Mouse (Mus musculus): ENCODE results near the gene Grb2. TPM values are rescaled to one million over a fixed set of nuclear protein-coding genes. Genes with fewer than 3 reads are reported as not detected.

Gene Grb2
- polyA plus RNA-seq, 1 experiment from 2014 or later: 137 TPM

DNA sequence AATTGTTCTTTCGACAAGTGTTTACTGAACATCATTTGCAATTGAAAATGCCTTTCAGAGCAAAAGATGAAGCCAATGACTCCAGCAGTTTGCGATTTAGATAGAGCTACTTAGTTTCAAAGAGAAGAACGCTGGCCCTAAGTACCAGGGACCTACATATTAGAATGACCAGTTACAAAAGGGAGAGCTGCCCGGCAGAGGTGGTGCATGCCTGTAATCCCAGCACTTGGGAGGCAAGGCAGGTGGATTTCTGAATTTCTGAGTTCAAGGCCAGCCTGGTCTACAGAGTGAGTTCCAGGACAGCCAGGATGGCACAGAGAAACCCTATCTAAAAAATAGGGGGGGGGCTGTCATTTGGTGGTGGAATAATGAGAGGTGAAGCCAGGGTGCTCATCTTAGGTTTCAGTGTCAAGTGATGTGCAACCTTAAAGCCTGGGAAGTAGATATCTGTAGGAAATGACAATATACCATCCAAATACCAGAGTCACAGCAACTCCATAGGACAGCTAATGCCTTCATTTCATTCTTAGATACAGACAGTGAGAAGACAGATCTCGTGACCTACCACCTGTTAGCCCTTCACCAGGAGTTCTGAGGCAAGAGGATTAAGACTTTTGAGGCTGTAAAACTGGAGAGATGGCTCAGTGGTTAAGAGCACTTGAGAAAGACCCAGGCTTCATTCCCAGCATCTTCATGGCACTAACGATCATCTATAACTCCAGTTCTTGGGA lies 1.6 kb upstream of the Grb2 start:
- Histone ChIP-seq H3K27ac (replicated peaks) (no peak overlapping the region), H3K36me3 (no peaks in the 10 kb centered on the region), H3K4me3 (peak overlapping the region; percentile 97; the same call in 1 of the 2 replicates), H3K4me1 (peaks cover 26% of the 10 kb centered on the region), H3K27me3 (no peaks in the 10 kb centered on the region), H3K9me3 (no peaks in the 10 kb centered on the region), H3K9ac (replicated peaks) (peak overlapping the region; percentile 98), H3K4me2 (replicated peaks) (peak overlapping the region; percentile 83)
- WGBS: 47% methylated on average over 6 of the region's 6 CpGs
- ATAC-seq (ENCODE audit: low FRiP score, low read depth): no peak

- peak overlapping the region; percentile 96 for H3K27ac ChIP-seq (replicated peaks)
- peak; percentile 64; the same call in 1 of the 2 replicates for ATAC-seq (ENCODE audit: low FRiP score, low read depth)
- WGBS: under 1% methylated on average over 14 of the region's 23 CpGs
- H3K36me3 ChIP-seq: no peaks in the 10 kb centered on the region
- H3K27me3 ChIP-seq: no peaks in the 10 kb centered on the region
- H3K4me1 ChIP-seq: peaks cover 26% of the 10 kb centered on the region
- peak overlapping the region; percentile 97 for H3K4me3 ChIP-seq
- no peaks in the 10 kb centered on the region for H3K9me3 ChIP-seq
- H3K4me2 ChIP-seq (replicated peaks): peak overlapping the region; percentile 83
- H3K9ac ChIP-seq (replicated peaks): peak overlapping the region; percentile 98
Observed at GRCm38 (mm10) chr11:115708956-115709828, 795 bp upstream of the Grb2 start.

GRCm38 (mm10) chr11:115707313-115708208 lies 836 bp downstream of the Grb2 start:
- WGBS: under 1% methylated on average over 43 of the region's 44 CpGs
- Histone ChIP-seq H3K9me3 (no peaks in the 10 kb centered on the region), H3K4me2 (replicated peaks) (peak overlapping the region; percentile 83), H3K27ac (replicated peaks) (peak overlapping the region; percentile 96), H3K36me3 (no peaks in the 10 kb centered on the region), H3K27me3 (no peaks in the 10 kb centered on the region), H3K9ac (replicated peaks) (peak overlapping the region; percentile 98), H3K4me1 (peaks cover 26% of the 10 kb centered on the region), H3K4me3 (peak overlapping the region; percentile 97)
- ATAC-seq (ENCODE audit: low FRiP score, low read depth): peak; percentile 64

DNA sequence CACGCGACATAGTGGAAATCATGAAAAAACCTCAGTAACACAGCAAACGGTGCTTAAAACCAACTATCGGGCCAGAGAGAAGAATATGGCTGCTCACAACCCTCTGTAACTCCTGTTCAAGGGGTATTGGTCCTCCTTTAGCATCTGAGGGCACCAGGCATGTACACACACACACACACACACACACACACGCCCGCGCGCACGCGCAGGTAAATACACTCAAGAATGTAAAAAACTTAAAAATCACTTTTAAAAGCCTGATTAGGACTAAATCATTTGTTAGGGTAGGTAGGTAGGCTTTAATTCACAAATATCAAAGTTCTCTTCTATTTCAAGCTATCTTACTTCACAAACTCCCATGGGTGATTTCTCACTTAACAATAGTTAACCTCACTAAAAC lies 1.8 kb downstream of the Grb2 start:
- Histone ChIP-seq H3K9ac (replicated peaks) (no peak overlapping the region; the same call in 1 of the 2 replicates), H3K27me3 (no peaks in the 10 kb centered on the region), H3K4me1 (peaks cover 26% of the 10 kb centered on the region), H3K9me3 (no peaks in the 10 kb centered on the region), H3K4me3 (peak overlapping the region; percentile 97), H3K4me2 (replicated peaks) (peak overlapping the region; percentile 83), H3K27ac (replicated peaks) (no peak overlapping the region), H3K36me3 (no peaks in the 10 kb centered on the region)
- no peak for ATAC-seq (ENCODE audit: low FRiP score, low read depth)
- 94% methylated on average over 10 of the region's 10 CpGs for WGBS

DNA sequence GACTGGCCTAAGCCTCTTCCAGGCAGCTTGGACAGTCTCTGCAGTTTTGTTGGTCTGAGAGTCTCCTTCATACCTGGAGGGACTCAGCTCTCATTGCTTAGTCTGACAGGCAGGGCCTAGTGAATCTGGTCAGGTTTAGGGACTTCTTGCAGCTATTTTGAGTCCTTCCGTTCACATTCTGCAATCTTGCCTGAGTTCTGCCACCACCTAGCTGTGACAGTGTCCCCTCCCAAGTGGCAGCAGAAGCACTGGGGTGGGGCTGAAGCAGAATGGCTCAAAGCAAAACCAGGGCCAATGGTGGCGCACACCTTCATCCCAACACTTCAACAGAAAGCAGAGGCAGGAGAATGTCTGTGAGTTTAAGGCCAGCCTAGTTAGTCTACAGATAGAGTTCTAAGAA lies 2.8 kb downstream of the Grb2 start:
- Histone ChIP-seq H3K27me3 (no peaks in the 10 kb centered on the region), H3K9ac (replicated peaks) (no peak overlapping the region), H3K4me2 (replicated peaks) (no peak overlapping the region), H3K27ac (replicated peaks) (no peak overlapping the region), H3K36me3 (no peaks in the 10 kb centered on the region), H3K9me3 (no peaks in the 10 kb centered on the region), H3K4me3 (no peak overlapping the region), H3K4me1 (peaks cover 26% of the 10 kb centered on the region)
- 94% methylated on average over 2 of the region's 2 CpGs for WGBS
- ATAC-seq (ENCODE audit: low FRiP score, low read depth): no peak

GRCm38 (mm10) chr11:115704648-115705047 lies 3.7 kb downstream of the Grb2 start:
- Histone ChIP-seq H3K36me3 (no peaks in the 10 kb centered on the region), H3K27ac (replicated peaks) (no peak overlapping the region), H3K4me1 (peaks cover 29% of the 10 kb centered on the region), H3K9me3 (no peaks in the 10 kb centered on the region), H3K4me3 (no peak overlapping the region), H3K4me2 (replicated peaks) (no peak overlapping the region), H3K9ac (replicated peaks) (no peak overlapping the region), H3K27me3 (no peaks in the 10 kb centered on the region)
- WGBS: 95% methylated on average over 10 of the region's 10 CpGs
- no peak for ATAC-seq (ENCODE audit: low FRiP score, low read depth)

- WGBS: 98% methylated on average over 2 of the region's 2 CpGs
- ATAC-seq (ENCODE audit: low FRiP score, low read depth): no peak
- H3K9me3 ChIP-seq: no peaks in the 10 kb centered on the region
Observed at GRCm38 (mm10) chr11:115703466-115703865, 4.9 kb downstream of the Grb2 start.

DNA sequence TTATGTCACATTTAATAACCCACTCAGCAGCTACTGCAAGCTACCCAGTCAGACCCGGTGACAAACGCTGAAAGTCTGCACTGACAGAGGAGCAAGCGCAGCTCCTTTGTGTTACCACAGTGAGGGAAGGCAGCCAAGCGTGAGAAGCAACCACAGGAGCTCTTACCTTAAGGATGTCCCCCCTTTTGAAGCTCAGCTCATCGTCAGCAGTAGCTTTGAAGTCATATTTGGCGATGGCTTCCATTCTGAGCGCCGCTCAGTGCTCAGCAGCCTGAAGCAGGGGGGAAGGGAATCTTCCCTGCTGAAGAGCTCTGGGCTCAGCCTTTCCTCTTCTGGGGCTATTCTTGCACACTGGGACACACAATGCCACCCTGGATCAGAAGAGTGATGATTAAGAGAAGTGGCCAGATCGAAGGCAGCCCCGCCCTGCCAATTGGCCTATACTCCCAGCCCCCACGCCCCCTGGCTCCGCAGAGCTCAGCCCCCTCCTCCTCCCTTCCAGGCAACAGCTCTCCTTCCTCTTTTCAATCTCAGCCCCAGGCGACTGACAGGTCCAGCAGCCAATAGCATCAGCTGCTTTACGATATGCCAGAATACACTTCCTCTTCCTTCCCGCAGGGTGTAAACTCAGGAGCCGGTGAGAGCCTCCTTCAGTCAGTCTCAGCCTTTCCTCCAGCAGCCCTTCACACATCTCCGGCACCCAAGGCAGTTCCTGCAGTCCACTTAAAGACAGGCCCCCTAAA lies 9.2 kb downstream of the Grb2 start:
- Histone ChIP-seq H3K4me2 (replicated peaks) (peak overlapping the region; percentile 93), H3K4me3 (peak overlapping the region; percentile 60), H3K27me3 (no peaks in the 10 kb centered on the region), H3K9me3 (no peaks in the 10 kb centered on the region), H3K4me1 (peaks cover 27% of the 10 kb centered on the region), H3K27ac (replicated peaks) (peak overlapping the region; percentile 90), H3K36me3 (peaks cover 13% of the 10 kb centered on the region; the same call in 1 of the 2 replicates), H3K9ac (replicated peaks) (peak overlapping the region; percentile 77)
- WGBS: 6% methylated on average over 17 of the region's 17 CpGs
- peak; percentile 92 for ATAC-seq (ENCODE audit: low FRiP score, low read depth)

More at GRCm38 (mm10) chr11:115703466-115703865, 4.9 kb downstream of the Grb2 start:
- Histone ChIP-seq H3K4me3 (no peak overlapping the region), H3K4me2 (replicated peaks) (no peak overlapping the region), H3K36me3 (no peaks in the 10 kb centered on the region), H3K9ac (replicated peaks) (no peak overlapping the region), H3K27ac (replicated peaks) (no peak overlapping the region), H3K27me3 (no peaks in the 10 kb centered on the region), H3K4me1 (peaks cover 32% of the 10 kb centered on the region)

- Histone ChIP-seq H3K9ac (replicated peaks) (no peak overlapping the region), H3K4me3 (no peak overlapping the region), H3K4me1 (peaks cover 27% of the 10 kb centered on the region), H3K27me3 (no peaks in the 10 kb centered on the region), H3K27ac (replicated peaks) (no peak overlapping the region), H3K4me2 (replicated peaks) (peak overlapping the region; percentile 93), H3K36me3 (peaks cover 13% of the 10 kb centered on the region; the same call in 1 of the 2 replicates), H3K9me3 (no peaks in the 10 kb centered on the region)
- ATAC-seq (ENCODE audit: low FRiP score, low read depth): no peak
- 90% methylated on average over 3 of the region's 3 CpGs for WGBS
Observed at GRCm38 (mm10) chr11:115697722-115698121, 10.7 kb downstream of the Grb2 start.

DNA sequence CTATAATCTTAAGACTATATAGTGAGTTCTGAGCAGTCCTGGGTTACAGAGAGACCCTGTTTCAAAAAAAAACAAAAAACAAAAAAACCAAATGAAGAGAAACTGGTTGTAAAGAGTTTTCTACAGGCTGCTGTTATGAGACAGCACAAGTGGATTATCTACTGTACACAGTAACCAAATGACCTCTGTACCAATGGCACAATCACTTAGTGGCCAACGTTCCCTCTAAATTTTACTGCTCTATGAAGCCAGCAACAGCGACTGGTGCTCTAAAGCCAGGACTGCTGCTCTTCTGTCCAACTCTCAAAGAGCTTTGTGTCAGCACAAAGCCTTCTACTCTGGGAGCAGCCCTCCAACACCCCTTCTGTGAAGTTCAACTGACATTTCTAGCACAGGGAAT lies 11.3 kb downstream of the Grb2 start:
- Histone ChIP-seq H3K4me3 (no peak overlapping the region), H3K27ac (replicated peaks) (no peak overlapping the region), H3K9me3 (no peaks in the 10 kb centered on the region), H3K9ac (replicated peaks) (no peak overlapping the region), H3K36me3 (peaks cover 13% of the 10 kb centered on the region; the same call in 1 of the 2 replicates), H3K4me1 (peaks cover 27% of the 10 kb centered on the region), H3K27me3 (no peaks in the 10 kb centered on the region), H3K4me2 (replicated peaks) (no peak overlapping the region)
- WGBS: 88% methylated on average over 2 of the region's 2 CpGs
- no peak for ATAC-seq (ENCODE audit: low FRiP score, low read depth)

DNA sequence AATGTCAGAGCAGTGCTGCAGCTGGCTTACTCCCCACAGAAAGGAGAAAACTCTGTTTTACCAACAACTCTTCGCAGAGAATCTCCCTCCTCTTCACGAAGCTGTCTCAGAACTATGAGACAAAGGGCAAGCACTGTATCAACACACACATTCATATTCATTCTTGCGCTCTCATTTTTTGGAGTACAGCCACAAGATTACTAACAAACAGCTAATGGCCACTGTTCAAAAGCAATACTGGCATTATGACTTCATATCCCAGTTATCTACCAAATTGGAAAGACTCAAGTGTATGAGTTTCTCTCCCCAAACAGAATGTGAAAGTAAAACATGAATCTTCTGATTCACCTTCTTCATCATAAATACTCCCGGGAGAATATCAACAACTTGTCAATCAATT lies 11.9 kb downstream of the Grb2 start:
- H3K4me3 ChIP-seq: no peak overlapping the region
- H3K9ac ChIP-seq (replicated peaks): no peak overlapping the region
- no peak overlapping the region for H3K4me2 ChIP-seq (replicated peaks)
- no peaks in the 10 kb centered on the region for H3K9me3 ChIP-seq
- 91% methylated on average over 4 of the region's 4 CpGs for WGBS
- no peaks in the 10 kb centered on the region for H3K27me3 ChIP-seq
- H3K36me3 ChIP-seq: peaks cover 15% of the 10 kb centered on the region; the same call in 1 of the 2 replicates
- H3K27ac ChIP-seq (replicated peaks): no peak overlapping the region
- H3K4me1 ChIP-seq: peaks cover 27% of the 10 kb centered on the region
- no peak for ATAC-seq (ENCODE audit: low FRiP score, low read depth)

Measured in midbrain, embryonic 12.5 days (tissue).